Mouse (Mus musculus): ENCODE results near the gene Icmt.

DNA sequence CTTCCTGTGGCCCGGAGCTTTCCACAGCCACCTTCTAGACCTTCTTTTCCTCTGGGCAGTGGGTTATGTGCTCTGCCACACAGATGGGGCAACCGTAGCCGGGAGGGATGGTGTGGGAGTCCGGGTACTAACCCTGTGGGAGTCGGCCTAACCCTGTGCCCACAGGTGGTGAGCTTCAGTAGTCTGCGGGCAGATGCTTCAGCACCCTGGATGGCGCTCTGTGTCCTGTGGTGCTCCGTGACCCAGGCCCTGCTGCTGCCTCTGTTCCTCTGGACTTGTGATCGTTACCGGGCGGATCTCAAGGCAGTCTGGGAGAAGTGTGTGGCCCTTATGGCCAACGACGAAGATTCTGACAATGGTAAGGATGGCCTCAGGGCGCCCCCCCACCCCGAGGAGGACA is 15.4 kb upstream of the Icmt start:
- TF ChIP-seq CTCF (IDR thresholded peaks at IDR 0.05; ENCODE audit: low read depth, low read length): no peak
- no peak for TF ChIP-seq POLR2A (IDR thresholded peaks at IDR 0.05; ENCODE audit: borderline replicate concordance, low read depth, low read length)

All from bone marrow macrophage, adult 2 months (primary cell).